Mouse (Mus musculus) G1E (cell line): ENCODE measurements around the gene Sgsm2. TPM values are rescaled to one million over a fixed set of nuclear protein-coding genes. Genes with fewer than 3 reads are reported as not detected.
"Not testable (repeated sequence)": the region's sequence is repeated elsewhere in the genome, so short reads cannot be mapped to it uniquely, and the experiment has no call there.

Experiments
- ATAC-seq: 2 replicates; pipeline ENCODE4 v1.8.0; 2016; ENCODE audit warnings: mild to moderate bottlenecking; ENCODE audit not compliant: insufficient number of reproducible peaks, poor library complexity, low FRiP score, severe bottlenecking; ENCODE audit errors: extremely low read depth
- DNase-seq: peaks from one replicate; pipeline ENCODE4 v3.0.0; 2012; ENCODE audit warnings: low spot score
- H3K27me3 ChIP-seq: 2 replicates; pipeline ENCODE4 v1.6.1; 2012; ENCODE audit warnings: mild to moderate bottlenecking, low read length, inconsistent platforms; ENCODE audit not compliant: insufficient read depth
- H3K36me3 ChIP-seq: replicated peaks from 2 replicates; pipeline ENCODE3; 2012; ENCODE audit warnings: mild to moderate bottlenecking, inconsistent platforms
- H3K4me1 ChIP-seq: 2 replicates; pipeline ENCODE4 v1.6.1; 2012; ENCODE audit warnings: low read depth, low read length, inconsistent platforms, mixed read lengths; ENCODE audit not compliant: insufficient read depth
- H3K4me3 ChIP-seq: 2 replicates; pipeline ENCODE4 v1.5.1; 2012; ENCODE audit warnings: low read depth, mild to moderate bottlenecking, inconsistent platforms, low read length, moderate library complexity, mixed read lengths
- H3K9me3 ChIP-seq: replicated peaks from 2 replicates; pipeline ENCODE4 v1.6.1; 2012; ENCODE audit warnings: inconsistent platforms
- CTCF ChIP-seq: IDR thresholded peaks from 2 replicates; pipeline ENCODE4 v1.5.1; 2012; ENCODE audit warnings: low read depth, low read length, inconsistent platforms, mixed read lengths
- GATA1 ChIP-seq: IDR thresholded peaks from 2 replicates; pipeline ENCODE4 v1.6.1; 2012; ENCODE audit warnings: borderline replicate concordance, low read length, inconsistent platforms, mixed read lengths
- GATA2 ChIP-seq: IDR thresholded peaks from 2 replicates; pipeline ENCODE4 v1.6.1; 2012; ENCODE audit warnings: low read depth, low read length, inconsistent platforms, borderline replicate concordance
- POLR2AphosphoS5 ChIP-seq: IDR thresholded peaks from 2 replicates; pipeline ENCODE4 v1.6.1; 2012; ENCODE audit warnings: low read depth, low read length, inconsistent platforms; ENCODE audit not compliant: insufficient replicate concordance
- TAL1 ChIP-seq: conservative IDR thresholded peaks from 2 replicates; pipeline ENCODE4 v1.6.1; 2012; ENCODE audit warnings: low read depth, low read length, inconsistent platforms, mixed read lengths
- polyA plus RNA-seq: library from polyadenylated mRNA; stranded (reverse); fragments of >175 nt; gene quantifications from 2 replicates; pipeline ENCODE4 v1.2.3, GENCODE M21; 2012
- total RNA-seq, 2 experiments: library from RNA; stranded (forward) in 1 of 2; stranded (reverse) in 1 of 2; fragments of 200-1000 nt in 1 of 2; fragments of >200 nt in 1 of 2; fragmentation: Nextera tagmentation in 1 of 2; gene quantifications; 2 replicates each; pipeline ENCODE4 v1.2.3; 2014 to 2017

Sgsm2 gene
- total and polyA plus RNA-seq, 3 experiments: 4.7 to 10.5 (median 7.4) TPM

GRCm38 (mm10) chr11:74822746-74823440 is 74.0 kb downstream of the Sgsm2 start:
- peaks cover 39% of the 10 kb centered on the region for H3K4me1 ChIP-seq
- no peak for DNase-seq
- TF ChIP-seq GATA2: no peak
- no peak for TF ChIP-seq CTCF
- TF ChIP-seq GATA1: no peak
- no peak for TF ChIP-seq POLR2AphosphoS5
- TF ChIP-seq TAL1: no peak
- H3K36me3 ChIP-seq: peaks cover 77% of the 10 kb centered on the region
- no peak overlapping the region for H3K4me3 ChIP-seq
- H3K9me3 ChIP-seq: no peaks in the 10 kb centered on the region
- ATAC-seq: no peak
- H3K27me3 ChIP-seq: no peaks in the 10 kb centered on the region

DNA sequence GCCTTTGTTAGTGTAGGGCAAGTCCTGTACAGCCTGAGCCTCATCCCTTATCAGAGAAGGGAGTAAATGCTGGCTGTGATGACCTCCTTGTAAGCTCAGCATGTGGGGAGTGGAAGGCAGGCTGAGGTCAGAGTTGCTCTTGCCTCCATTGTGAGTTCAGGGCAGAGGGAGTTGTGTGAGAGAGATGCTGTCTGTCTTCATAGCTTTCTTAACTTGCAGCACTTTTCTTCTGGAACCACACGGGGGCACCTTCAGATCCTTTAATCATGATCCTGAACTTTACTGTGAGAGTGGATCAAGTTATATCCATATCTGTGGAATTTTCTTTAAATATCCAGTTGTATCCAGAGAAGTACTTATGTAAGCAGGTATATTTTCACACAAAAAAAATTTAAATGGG is 75.4 kb downstream of the Sgsm2 start:
- H3K9me3 ChIP-seq: no peaks in the 10 kb centered on the region
- H3K4me1 ChIP-seq: peaks cover 27% of the 10 kb centered on the region
- no peak overlapping the region for H3K4me3 ChIP-seq
- H3K27me3 ChIP-seq: no peaks in the 10 kb centered on the region
- ATAC-seq: no peak
- H3K36me3 ChIP-seq: peaks cover 81% of the 10 kb centered on the region
- no peak for DNase-seq
- TF ChIP-seq GATA2 (no peak), GATA1 (no peak), CTCF (no peak), TAL1 (no peak), POLR2AphosphoS5 (no peak)

- DNase-seq (no peak), ATAC-seq (no peak)
- TF ChIP-seq CTCF (no peak), POLR2AphosphoS5 (no peak), GATA1 (no peak), TAL1 (no peak), GATA2 (no peak)
- H3K36me3 ChIP-seq: peaks cover 81% of the 10 kb centered on the region
- H3K4me3 ChIP-seq: no peak overlapping the region
- H3K4me1 ChIP-seq: peaks cover 22% of the 10 kb centered on the region
- no peaks in the 10 kb centered on the region for H3K27me3 ChIP-seq
- no peaks in the 10 kb centered on the region for H3K9me3 ChIP-seq
Observed at GRCm38 (mm10) chr11:74820921-74821320, 75.9 kb downstream of the Sgsm2 start.

DNA sequence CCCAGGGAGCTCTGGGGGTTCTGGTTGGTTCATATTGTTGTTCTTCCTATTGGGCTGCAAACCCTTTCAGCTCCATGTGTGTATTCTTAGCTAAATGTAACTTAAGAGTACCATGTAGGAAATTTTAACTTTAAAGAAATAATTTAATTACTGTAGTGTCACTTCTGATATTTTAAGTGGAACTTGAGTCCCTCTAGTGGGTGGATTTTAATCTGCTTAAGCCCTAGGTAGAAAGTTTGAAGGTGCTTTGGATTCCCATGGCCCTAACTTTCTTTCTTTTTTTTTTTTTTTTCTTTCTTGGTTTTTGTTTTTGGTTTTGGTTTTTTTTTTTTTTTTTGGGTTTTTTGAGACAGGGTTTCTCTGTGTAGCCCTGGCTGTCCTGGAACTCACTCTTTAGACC is 81.1 kb downstream of the Sgsm2 start:
- no peak for DNase-seq
- H3K36me3 ChIP-seq: peaks cover 73% of the 10 kb centered on the region
- H3K4me3 ChIP-seq: no peak overlapping the region
- peaks cover 19% of the 10 kb centered on the region; the same call in 1 of the 2 replicates for H3K4me1 ChIP-seq
- ATAC-seq: no peak
- H3K27me3 ChIP-seq: no peaks in the 10 kb centered on the region
- no peak for TF ChIP-seq TAL1
- no peak for TF ChIP-seq CTCF
- TF ChIP-seq GATA2: no peak
- H3K9me3 ChIP-seq: no peaks in the 10 kb centered on the region

GRCm38 (mm10) chr11:74811538-74811937 is 85.3 kb downstream of the Sgsm2 start:
- H3K4me1 ChIP-seq: no peaks in the 10 kb centered on the region
- H3K9me3 ChIP-seq: no peaks in the 10 kb centered on the region
- no peak for TF ChIP-seq CTCF
- TF ChIP-seq GATA2: no peak
- TF ChIP-seq POLR2AphosphoS5: no peak
- ATAC-seq (no peak), DNase-seq (no peak)
- H3K27me3 ChIP-seq: no peaks in the 10 kb centered on the region
- no peak overlapping the region for H3K4me3 ChIP-seq
- peaks cover 76% of the 10 kb centered on the region for H3K36me3 ChIP-seq

- not testable (repeated sequence) for H3K9me3 ChIP-seq, H3K4me1 ChIP-seq, ATAC-seq, H3K4me3 ChIP-seq, DNase-seq, H3K27me3 ChIP-seq
- H3K36me3 ChIP-seq: peaks cover 76% of the 10 kb centered on the region
Observed at GRCm38 (mm10) chr11:74811027-74811426, 85.8 kb downstream of the Sgsm2 start.

- DNase-seq: no peak
- H3K36me3 ChIP-seq: peaks cover 82% of the 10 kb centered on the region
- H3K9me3 ChIP-seq: no peaks in the 10 kb centered on the region
- H3K27me3 ChIP-seq: no peaks in the 10 kb centered on the region
- TF ChIP-seq GATA2 (no peak), GATA1 (no peak), CTCF (no peak)
- no peak for ATAC-seq
- no peak overlapping the region for H3K4me3 ChIP-seq
- no peaks in the 10 kb centered on the region for H3K4me1 ChIP-seq
Observed at GRCm38 (mm10) chr11:74810134-74810533, 86.7 kb downstream of the Sgsm2 start.
